Mouse (Mus musculus) kidney, postnatal 10 days (tissue): Measurements from ENCODE around the gene Sh3pxd2a.

Experiments used
- DNase-seq: peaks from one replicate; pipeline ENCODE4 v3.0.0; 2021; ENCODE audit warnings: mixed read lengths

The Sh3pxd2a gene

GRCm38 (mm10) chr19:47489233-47489632 is 25.0 kb upstream of the Sh3pxd2a start:
- no peak for DNase-seq

DNA sequence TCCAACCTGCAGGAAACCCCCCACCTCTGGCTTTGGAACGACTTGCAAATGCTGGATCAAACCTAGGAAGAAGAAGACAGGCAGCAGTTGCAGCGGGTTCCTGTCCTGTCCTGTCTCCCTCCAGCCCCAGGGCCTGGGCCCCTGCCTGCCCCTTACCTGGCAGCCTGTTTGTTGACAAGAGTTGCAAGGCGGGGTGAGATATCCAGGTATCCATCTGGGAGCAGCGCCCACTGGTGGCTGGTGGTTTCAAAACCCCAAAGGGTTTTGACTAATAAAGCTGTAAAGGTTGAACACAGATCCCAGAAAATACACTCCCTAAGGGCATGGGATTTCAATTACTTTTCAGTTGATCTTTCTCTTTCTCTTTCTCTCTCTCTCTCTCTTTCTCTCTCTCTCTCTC is 24.0 kb upstream of the Sh3pxd2a start:
- DNase-seq = peak; percentile 67

DNA sequence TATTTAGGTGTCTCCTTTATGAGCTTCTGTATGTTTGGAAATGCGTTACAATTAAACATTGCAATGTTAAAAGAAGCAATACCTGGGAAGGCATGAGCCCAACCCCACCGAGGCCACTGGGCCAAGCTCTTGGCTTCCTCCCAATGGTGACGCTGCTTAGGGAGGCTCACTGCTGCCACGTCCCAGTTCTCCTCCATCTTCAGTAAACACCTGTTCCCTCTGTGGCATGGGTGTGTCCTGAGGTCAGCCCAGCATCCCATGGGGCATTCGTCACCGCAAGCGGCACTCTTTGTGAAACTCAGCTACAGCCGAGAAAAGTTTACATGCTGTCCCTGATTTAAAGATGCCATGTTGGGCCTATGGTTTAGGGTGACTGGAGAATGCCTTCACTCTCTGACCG is 23.4 kb upstream of the Sh3pxd2a start:
- DNase-seq = no peak

GRCm38 (mm10) chr19:47485997-47486566 is 21.9 kb upstream of the Sh3pxd2a start:
- peak; percentile 38 for DNase-seq

DNA sequence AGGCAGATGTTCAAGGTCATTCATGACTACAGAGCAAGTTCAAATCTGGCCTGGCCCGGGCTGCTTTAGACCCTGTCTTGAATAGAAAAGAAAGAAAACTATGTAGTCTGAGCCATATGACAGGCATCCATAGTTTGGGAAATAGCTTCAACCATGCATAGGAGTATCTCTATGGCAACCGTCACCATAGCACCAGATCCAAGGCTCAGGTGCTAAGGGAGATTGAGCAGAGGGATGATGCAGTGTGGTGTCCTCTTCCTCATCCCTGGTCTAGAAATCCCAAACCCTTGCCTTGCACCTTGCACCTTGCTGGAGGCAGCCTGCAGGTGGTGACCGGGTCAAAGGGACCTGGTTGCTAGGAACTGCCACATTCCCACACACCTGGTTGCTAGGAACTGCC is 19.9 kb upstream of the Sh3pxd2a start:
- DNase-seq = no peak

DNA sequence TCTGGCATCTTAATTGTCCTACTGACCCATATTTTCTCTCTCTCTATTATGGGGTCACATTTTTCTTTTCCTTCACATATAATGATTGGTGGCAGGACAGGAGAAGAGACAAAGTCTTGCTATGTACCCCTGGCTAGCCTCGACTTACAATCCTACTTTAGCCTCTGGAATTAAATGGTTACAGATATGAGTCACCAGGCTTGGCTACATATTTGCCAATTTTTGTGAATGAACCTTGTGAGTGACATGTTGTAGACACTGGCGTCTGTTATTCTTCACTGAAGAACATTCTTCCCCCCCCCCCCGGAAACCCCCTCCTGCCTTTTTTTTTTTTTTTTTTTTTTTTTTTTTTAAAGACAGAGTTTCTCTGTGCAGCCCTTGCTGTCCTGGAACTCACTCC is 19.1 kb upstream of the Sh3pxd2a start:
- no peak for DNase-seq

DNA sequence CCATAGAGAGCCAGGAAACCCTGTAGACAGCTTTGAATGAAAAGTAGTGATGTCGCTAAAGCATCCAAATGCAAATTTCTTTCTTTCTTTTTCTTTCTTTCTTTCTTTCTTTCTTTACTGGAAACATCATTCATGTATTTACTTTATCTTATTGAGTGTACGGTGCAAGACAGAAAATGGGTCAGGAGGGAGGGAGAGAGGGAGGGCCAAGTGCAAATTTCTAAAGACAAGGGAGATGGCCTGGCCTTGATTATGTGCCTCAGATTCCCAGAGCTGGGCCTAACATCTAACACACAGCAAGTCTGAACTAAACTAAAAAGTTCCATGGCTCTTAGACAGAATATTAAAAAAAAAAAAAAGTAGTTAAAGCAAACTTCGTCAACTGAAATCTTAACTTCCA is 9.3 kb upstream of the Sh3pxd2a start:
- no peak for DNase-seq

- no peak for DNase-seq
These were observed 8.7 kb upstream of the Sh3pxd2a start for GRCm38 (mm10) chr19:47472881-47473400.

GRCm38 (mm10) chr19:47471808-47472207 is 7.6 kb upstream of the Sh3pxd2a start:
- DNase-seq = no peak

- no peak for DNase-seq
These were observed 4.5 kb upstream of the Sh3pxd2a start for GRCm38 (mm10) chr19:47468750-47469149.

GRCm38 (mm10) chr19:47466775-47467174 is 2.6 kb upstream of the Sh3pxd2a start:
- no peak for DNase-seq

DNA sequence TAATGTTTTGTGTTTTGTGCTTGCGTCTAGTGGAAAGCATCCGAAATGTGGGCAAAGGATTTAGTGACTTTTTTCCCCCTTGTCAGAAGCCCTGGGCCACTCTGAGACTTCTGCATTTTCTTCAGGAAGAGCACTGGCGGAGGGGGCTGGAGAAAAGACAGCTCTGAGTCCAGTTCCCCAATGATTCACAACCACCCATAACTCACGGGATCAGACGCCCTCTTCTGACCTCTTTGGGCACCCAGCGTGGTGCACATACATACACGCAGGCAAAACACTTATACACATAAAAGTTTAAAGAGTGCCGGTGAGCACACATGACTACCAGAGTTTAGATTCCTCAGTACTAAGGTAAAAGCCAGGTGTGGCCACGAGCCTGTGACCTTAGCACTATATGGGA is 1.3 kb upstream of the Sh3pxd2a start:
- DNase-seq = no peak

GRCm38 (mm10) chr19:47463636-47464303 is 431 bp downstream of the Sh3pxd2a start:
- DNase-seq = peak; percentile 91

- no peak for DNase-seq
These were observed 995 bp downstream of the Sh3pxd2a start for GRCm38 (mm10) chr19:47463206-47463605.

DNA sequence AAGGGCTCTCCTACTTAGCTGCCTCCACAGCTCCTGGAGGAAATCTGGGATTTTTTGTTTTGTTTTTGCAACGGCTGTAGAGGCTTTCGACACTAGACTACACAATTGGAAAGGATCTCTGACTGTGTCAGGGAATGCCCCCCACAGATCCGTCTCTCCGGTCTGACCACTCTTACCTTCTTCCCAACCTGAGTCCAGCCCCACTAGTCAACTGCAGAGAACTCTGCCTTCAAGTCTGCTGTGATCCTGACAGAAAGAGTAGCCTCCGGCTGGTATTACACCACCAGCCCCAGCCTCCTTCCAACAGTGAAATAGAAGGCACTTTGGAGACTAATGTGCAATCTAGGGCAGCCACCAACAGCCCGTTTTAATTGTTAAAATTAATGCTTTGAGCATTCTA is 1.5 kb downstream of the Sh3pxd2a start:
- DNase-seq = no peak

DNA sequence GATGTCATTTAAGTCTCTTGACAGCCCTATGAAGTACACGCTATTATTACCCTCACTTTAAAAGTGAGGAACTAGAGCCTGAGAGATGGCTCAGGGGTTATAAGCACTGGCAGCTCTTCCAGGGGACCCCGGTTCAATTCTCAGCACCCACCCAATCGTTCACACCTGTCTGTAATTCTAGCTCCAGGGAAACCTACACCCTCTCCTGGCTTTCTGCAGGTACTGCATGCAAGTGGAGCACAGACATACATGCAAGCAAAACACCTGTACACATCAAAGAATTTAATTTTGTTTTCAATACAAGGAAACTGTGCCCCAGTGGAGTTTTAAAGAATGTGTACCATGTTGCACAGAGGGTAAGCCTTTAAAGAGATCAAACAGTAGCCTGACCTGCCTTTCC is 2.4 kb downstream of the Sh3pxd2a start:
- no peak for DNase-seq

GRCm38 (mm10) chr19:47461386-47461785 is 2.8 kb downstream of the Sh3pxd2a start:
- DNase-seq = no peak

DNA sequence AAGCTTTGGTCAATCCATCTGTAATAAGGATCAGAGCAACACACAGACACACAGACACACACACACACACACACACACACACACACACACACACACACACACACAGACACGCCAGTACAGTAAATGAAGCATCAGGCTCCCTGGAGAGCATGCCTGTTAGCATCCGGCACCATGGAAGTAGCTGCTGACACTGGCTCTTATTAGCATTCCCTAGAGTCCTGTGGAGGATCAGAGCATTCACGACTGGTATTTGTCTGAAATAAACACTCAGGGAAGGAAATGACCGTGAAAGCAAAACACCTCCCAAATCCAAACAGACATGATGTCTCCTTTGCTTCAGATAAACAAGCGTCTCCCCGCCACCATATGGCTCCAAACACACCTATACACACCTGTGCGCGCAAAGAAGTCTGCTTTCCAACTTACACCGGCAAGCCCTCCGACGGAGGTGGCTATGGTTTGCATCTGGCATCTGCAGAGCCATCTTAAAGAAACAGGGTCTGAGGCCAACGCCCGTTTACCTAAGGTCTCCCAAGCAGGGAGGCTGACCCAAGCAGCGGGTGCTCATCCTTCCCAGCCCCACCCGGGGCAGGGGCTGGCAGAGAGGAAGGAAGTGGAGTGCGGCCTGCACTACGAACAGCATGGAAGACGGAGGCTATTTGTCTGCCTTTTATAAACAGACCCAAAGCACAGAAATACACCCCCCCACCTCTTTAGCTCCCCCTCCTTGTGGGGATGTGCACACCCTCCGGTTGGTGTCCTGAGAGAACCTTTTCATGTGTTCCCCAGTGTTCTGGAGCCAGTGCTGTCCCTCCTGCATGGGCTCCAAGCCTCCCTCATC is 3.9 kb downstream of the Sh3pxd2a start:
- no peak for DNase-seq

DNA sequence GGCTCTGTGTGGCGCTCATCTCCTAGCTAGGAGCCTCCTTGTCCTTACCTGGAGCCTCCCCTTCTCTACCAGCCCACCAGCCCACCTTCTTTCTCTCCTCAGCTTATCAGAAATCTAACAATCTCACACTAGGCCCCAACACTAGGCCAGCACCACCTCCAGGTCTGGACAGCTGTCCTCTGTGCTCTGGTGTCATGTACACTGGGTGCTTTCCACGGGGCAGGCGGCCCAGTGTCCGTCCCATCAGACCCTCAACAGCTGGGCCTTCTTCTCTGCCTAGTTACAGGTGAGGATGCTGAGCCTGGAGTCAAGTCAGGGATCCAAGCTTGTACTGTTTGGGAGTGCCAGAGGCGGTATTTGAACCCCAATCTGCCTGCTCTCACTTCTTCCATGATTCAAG is 5.0 kb downstream of the Sh3pxd2a start:
- no peak for DNase-seq

DNA sequence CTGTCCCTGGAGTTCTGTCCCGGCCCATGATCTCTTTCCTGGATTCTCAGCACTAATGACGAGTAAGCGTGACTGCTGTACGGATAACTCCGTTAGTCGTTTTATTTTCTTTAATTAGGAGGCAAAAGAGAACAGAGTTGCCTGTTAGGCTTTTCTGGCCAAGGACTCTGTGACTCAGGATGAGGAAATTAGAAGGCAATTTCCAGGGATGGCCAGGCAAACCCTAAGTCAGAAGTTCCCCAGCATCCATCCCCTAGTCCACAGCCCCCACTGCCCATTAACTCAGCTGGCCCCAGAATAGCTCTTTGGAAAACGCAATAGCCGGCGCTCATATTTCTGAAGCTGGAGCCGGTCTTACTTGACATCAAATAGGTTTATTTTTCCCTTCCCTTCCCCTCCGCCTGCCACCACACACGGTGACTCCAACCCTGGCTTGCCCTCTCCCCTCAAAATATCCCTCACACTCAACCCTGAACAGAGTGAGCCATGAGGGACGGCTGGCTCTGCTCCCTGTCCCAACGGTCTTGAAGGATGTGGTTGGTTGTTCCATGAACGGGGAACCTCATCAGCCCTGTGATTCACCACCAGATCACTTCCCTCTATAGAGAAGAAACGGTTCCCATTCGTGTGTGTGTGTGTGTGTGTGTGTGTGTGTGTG is 5.6 kb downstream of the Sh3pxd2a start:
- DNase-seq = no peak

DNA sequence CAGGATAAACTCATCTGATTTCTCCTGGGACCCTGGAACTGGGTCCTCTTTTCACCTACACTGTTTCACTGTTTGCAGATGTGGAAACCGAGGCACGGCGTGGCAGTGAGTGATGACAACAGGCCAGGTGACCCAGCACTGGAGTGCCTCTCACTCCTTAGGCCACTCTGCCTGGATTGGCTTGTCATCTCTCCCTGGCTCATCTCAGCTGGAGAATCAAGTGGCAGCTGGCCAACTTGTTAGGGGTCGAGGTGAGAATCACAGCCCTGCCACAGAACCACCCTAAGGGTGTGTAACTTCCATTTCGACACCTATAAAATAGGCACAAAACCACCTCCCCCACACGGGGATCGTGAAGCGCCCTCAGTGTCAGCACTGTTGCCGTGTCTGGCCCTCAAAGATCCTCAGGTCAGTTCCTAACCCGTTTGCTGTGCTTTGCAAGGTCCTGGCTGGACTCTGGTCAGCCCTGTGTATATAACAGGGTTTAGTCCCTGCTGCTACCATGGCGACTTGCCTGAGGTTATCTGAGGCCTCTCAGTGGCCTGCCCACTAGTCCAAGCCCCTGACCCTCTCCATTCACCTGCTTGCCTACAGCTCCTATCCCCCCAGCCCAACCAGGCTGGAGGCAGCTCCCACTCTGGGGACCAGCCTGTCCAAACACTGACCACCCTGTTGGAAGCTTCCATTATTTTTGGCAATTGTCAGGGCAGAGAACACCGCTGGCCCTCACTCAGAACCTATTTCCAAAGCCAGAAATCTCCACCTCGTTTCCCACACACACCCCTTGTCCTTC is 6.3 kb downstream of the Sh3pxd2a start:
- peak; percentile 47 for DNase-seq

GRCm38 (mm10) chr19:47456021-47456420 is 8.2 kb downstream of the Sh3pxd2a start:
- no peak for DNase-seq
